Mouse (Mus musculus): ENCODE data around the gene Gm340. TPM values are rescaled to one million over a fixed set of nuclear protein-coding genes. Genes with fewer than 3 reads are reported as not detected.
A peak's percentile ranks its signal among the peaks of the same experiment; 100 is the strongest.

The Gm340 gene
- 1.1 and 1.6 TPM in 2 replicates for polyA plus RNA-seq (2015; fragmentation: Nextera tagmentation; extraction: Ambion mirVana)

DNA sequence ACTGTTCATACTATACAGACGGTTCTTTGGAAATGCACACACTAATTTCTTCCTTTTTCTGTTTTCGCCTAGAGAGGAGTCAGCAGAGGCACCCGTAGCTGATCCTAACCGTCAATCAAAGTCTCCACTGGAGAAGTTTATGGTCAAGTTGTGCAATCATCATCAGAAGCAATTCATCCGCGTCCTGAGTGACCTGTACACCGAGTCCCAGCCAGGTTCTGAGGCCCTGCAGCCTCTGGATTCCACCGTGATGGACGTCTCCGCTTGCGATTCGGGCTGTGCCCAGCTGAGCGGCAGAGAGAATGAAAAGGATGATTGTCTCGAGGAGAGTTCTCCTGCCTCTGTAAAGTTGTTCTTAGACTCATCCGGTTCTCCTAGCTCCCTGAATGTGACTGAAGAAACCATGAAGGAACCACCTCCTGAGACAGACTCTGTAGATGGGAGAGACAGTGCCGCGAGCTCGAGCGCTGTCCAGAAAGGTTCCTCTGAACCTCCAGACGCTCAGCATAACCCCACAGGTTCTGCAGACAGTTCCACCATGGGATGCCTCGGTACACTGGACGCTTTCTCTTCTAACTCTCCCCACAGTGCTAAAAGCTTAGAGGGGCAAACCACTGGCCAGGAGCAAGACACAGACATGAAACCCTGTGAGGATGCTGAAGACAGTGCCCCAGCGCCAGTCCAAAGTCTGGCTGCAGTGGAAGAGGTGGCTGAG is at the start of gene Gm340:
TSS of gene Gm340 (plus strand) at position 665 of the 715 bp plus-strand sequence.
- no peak for ATAC-seq (ENCODE audit: insufficient read depth)
- 80% methylated on average over 23 of the region's 23 CpGs for WGBS (ENCODE audit: insufficient replicate concordance)
- Histone ChIP-seq H3K36me3 (replicated peaks) (peaks cover 32% of the 10 kb centered on the region), H3K27me3 (no peaks in the 10 kb centered on the region), H3K9ac (no peak within 1 kb of the TSS), H3K4me3 (replicated peaks) (no peak within 1 kb of the TSS), H3K4me2 (no peak within 1 kb of the TSS), H3K4me1 (replicated peaks) (no peaks in the 10 kb centered on the region), H3K9me3 (replicated peaks) (no peaks in the 10 kb centered on the region), H3K27ac (replicated peaks) (no peak within 1 kb of the TSS)

DNA sequence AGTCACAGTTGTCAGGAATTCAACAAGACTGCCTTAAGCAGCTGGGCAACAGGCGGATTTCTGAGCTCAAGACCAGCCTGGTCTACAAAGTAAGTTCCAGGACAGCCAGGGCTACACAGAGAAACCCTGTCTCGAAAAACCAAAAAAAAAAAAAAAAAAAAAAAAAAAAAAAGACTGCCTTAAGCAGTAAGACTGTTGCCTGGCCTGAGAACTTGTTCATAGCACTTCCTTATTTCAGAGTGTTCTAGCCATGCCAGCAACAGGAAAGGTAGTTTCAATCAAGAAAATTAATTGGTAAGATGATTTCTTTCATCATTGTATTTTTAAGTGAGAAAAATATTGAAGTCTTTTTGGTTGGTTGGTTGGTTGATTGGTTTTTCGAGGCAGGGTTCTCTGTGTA is 48.1 kb upstream of the Gm340 start:
- Histone ChIP-seq H3K27ac (replicated peaks) (no peak overlapping the region), H3K4me2 (no peak overlapping the region), H3K9ac (no peak overlapping the region), H3K4me1 (replicated peaks) (no peaks in the 10 kb centered on the region), H3K4me3 (replicated peaks) (no peak overlapping the region), H3K27me3 (no peaks in the 10 kb centered on the region), H3K36me3 (replicated peaks) (peaks cover 3% of the 10 kb centered on the region; the same call in 1 of the 2 replicates), H3K9me3 (replicated peaks) (no peaks in the 10 kb centered on the region)
- WGBS (ENCODE audit: insufficient replicate concordance), result 64% methylated on average over 3 of the region's 3 CpGs
- ATAC-seq (ENCODE audit: insufficient read depth), result no peak

DNA sequence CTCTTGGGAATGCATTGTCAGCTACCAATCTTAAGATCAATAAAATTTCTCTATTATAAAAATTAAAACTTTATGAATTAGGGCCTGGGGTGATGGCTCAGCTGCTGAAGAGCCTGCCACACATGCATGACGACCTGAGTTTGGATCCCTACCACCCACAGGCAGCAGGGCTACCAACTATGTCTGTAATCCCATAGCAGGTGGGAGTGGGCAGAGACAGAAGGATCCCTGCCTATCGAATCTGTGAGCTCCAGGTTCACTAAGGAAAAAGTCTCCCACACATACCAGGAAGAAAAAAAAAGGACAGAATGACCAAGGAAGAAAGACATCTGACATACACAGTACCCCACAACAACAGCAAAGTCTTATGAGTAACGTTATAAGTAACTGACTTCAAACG is 25.2 kb upstream of the Gm340 start:
- H3K27me3 ChIP-seq, result no peaks in the 10 kb centered on the region
- no peak overlapping the region for H3K4me3 ChIP-seq (replicated peaks)
- no peak overlapping the region for H3K4me2 ChIP-seq
- H3K27ac ChIP-seq (replicated peaks), result no peak overlapping the region
- H3K36me3 ChIP-seq (replicated peaks), result peaks cover 48% of the 10 kb centered on the region
- no peak overlapping the region for H3K9ac ChIP-seq
- no peaks in the 10 kb centered on the region for H3K9me3 ChIP-seq (replicated peaks)
- no peak for ATAC-seq (ENCODE audit: insufficient read depth)
- WGBS (ENCODE audit: insufficient replicate concordance), result 75% methylated on average over 4 of the region's 4 CpGs
- no peaks in the 10 kb centered on the region for H3K4me1 ChIP-seq (replicated peaks)

DNA sequence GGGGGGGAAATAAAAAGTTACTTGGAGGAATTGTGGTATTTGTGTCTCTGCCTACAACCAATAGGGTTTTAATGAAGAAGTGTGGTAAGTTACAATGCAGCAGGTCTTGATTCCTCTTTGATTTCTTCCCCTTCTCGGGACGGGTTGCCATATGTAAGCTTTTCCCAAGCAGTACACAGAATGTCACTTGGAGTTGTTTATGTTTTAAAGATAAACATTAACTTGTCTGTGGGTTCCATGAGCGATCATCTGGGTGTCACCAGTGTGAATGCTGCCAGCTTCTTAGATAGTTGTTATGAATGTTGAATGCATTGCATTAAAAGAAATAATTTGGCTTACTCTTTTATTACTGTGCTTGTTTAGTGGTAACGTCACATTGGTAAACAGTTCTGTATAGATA is 24.7 kb upstream of the Gm340 start:
- peaks cover 45% of the 10 kb centered on the region for H3K36me3 ChIP-seq (replicated peaks)
- H3K9ac ChIP-seq, result no peak overlapping the region
- H3K27ac ChIP-seq (replicated peaks), result no peak overlapping the region
- H3K4me3 ChIP-seq (replicated peaks), result no peak overlapping the region
- no peaks in the 10 kb centered on the region for H3K9me3 ChIP-seq (replicated peaks)
- 77% methylated on average over 4 of the region's 4 CpGs for WGBS (ENCODE audit: insufficient replicate concordance)
- H3K4me2 ChIP-seq, result no peak overlapping the region
- ATAC-seq (ENCODE audit: insufficient read depth), result no peak
- no peaks in the 10 kb centered on the region for H3K27me3 ChIP-seq
- no peaks in the 10 kb centered on the region for H3K4me1 ChIP-seq (replicated peaks)

DNA sequence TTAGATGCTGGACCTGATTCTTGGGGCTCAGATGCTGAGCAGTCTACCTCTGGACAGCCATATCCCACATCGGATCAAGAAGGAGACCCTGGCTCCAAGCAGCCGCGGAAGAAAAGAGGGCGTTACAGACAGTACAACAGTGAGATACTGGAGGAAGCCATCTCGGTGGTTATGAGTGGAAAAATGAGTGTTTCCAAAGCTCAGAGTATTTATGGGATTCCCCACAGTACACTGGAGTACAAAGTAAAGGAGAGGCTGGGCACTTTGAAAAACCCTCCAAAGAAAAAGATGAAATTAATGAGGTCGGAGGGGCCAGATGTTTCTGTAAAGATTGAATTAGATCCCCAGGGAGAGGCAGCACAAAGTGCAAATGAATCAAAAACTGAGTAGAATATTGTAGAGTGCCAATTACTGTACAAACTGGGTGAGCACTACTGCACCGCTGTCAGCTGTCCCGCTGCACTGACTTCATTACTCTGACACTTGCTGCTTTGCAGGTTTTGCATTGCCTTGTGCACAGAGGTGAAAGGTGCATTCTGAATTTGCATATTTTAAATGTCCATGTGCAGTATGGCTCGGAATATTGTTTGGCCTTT is 23.2 kb upstream of the Gm340 start:
- H3K27ac ChIP-seq (replicated peaks), result no peak overlapping the region
- no peak for ATAC-seq (ENCODE audit: insufficient read depth)
- H3K4me2 ChIP-seq, result no peak overlapping the region
- H3K9ac ChIP-seq, result no peak overlapping the region
- no peaks in the 10 kb centered on the region for H3K4me1 ChIP-seq (replicated peaks)
- H3K36me3 ChIP-seq (replicated peaks), result peaks cover 38% of the 10 kb centered on the region
- no peaks in the 10 kb centered on the region for H3K27me3 ChIP-seq
- H3K9me3 ChIP-seq (replicated peaks), result no peaks in the 10 kb centered on the region
- 87% methylated on average over 9 of the region's 9 CpGs for WGBS (ENCODE audit: insufficient replicate concordance)
- H3K4me3 ChIP-seq (replicated peaks), result no peak overlapping the region

DNA sequence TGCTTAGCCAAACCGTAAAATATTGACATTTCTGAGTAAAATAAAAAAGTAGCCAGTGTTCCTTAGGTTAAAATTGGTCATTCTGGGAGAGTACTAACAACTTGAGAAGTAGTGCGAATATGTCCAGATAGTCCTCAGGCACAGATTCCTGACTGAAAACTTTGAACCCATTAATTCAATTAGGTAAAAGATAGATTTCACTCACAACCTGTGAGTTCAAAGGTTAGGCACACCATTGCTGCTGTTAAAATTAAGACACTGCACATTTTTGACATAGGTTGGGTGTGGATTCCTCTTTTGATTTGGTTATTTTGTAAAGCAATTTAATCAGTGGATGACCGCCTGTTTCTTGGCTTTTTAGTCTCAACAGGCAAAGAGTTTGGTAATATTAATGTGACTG is 21.3 kb upstream of the Gm340 start:
- peaks cover 33% of the 10 kb centered on the region for H3K36me3 ChIP-seq (replicated peaks)
- no peak overlapping the region for H3K4me3 ChIP-seq (replicated peaks)
- no peak overlapping the region for H3K9ac ChIP-seq
- no peak overlapping the region for H3K27ac ChIP-seq (replicated peaks)
- no peaks in the 10 kb centered on the region for H3K9me3 ChIP-seq (replicated peaks)
- no peaks in the 10 kb centered on the region for H3K27me3 ChIP-seq
- H3K4me2 ChIP-seq, result no peak overlapping the region
- ATAC-seq (ENCODE audit: insufficient read depth), result no peak
- H3K4me1 ChIP-seq (replicated peaks), result no peaks in the 10 kb centered on the region
- 85% methylated on average over 3 of the region's 3 CpGs for WGBS (ENCODE audit: insufficient replicate concordance)

DNA sequence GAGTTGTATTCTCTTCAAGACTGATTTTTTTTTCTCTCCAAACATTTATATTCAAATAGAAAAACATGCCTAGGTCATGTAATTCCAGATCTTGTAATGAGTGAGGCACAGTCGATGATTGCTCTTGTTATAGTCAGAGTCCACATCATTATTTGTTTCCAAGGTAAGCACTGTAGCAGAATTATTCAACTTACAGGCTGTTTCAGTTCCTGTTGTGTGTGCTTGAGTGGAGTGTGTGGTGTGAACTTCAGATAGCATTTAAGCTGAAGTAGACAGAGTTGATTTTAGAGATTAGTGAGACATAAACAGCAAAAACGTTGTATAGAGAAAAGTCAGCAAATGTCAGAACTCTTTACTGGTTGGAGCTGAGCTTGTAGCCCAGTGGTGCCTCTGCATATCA is 13.4 kb upstream of the Gm340 start:
- peaks cover 1% of the 10 kb centered on the region; the same call in 1 of the 2 replicates for H3K4me1 ChIP-seq (replicated peaks)
- H3K9me3 ChIP-seq (replicated peaks), result no peaks in the 10 kb centered on the region
- no peak overlapping the region for H3K4me2 ChIP-seq
- no peaks in the 10 kb centered on the region for H3K27me3 ChIP-seq
- H3K36me3 ChIP-seq (replicated peaks), result no peaks in the 10 kb centered on the region
- no peak overlapping the region for H3K27ac ChIP-seq (replicated peaks)
- H3K9ac ChIP-seq, result no peak overlapping the region
- no peak for ATAC-seq (ENCODE audit: insufficient read depth)
- no peak overlapping the region for H3K4me3 ChIP-seq (replicated peaks)
- 52% methylated on average over 2 of the region's 2 CpGs for WGBS (ENCODE audit: insufficient replicate concordance)

DNA sequence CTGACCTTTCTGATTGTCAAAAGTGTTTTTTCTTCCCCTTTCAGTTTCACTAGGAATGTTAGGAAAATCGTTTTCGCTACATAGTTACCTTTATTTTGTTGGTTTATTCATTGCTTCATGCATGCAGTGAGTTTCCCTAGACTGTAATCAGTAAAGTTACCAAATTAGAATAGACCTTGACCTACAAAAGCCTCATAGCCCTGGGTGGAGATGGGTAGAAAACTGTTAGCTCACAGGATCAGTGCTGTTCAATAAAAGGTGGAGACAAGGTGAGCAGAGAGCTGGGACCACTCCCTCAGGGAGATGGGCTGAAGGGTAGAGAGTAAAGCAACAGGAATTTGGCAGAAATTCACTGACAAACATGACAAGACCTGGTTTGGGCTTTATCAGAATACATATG is 8.5 kb upstream of the Gm340 start:
- 73% methylated on average over 2 of the region's 2 CpGs for WGBS (ENCODE audit: insufficient replicate concordance)
- H3K27ac ChIP-seq (replicated peaks), result no peak overlapping the region
- peak; percentile 37; the same call in 1 of the 2 replicates for ATAC-seq (ENCODE audit: insufficient read depth)

DNA sequence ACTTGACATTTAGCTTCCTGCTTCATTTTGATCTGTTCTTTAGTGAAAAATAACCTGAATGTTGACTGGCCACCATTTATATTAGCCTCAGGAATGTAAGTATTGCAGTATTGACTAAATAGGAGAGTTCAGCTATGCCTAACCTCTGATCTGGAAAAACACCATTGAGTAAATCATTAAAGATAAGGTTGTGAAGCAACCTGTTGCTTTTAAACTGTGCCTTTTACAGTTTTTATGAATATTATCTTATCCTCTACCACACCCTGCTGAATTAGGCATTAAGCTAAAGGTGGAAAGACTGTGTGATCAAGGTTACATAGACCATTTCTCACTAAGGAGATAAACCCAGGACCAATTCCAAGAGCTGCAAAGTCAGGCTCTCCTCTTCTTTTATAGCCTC is 4.6 kb upstream of the Gm340 start:
- Histone ChIP-seq H3K4me2 (no peak overlapping the region), H3K27ac (replicated peaks) (0 out of 2 replicates have a peak overlapping the region, but pooled peaks have one; percentile 4)
- no peak for ATAC-seq (ENCODE audit: insufficient read depth)

More for the DNA sequence above, 8.5 kb upstream of the Gm340 start:
- no peak overlapping the region for H3K9ac ChIP-seq
- peaks cover 6% of the 10 kb centered on the region; the same call in 1 of the 2 replicates for H3K4me1 ChIP-seq (replicated peaks)
- H3K27me3 ChIP-seq, result no peaks in the 10 kb centered on the region
- H3K36me3 ChIP-seq (replicated peaks), result no peaks in the 10 kb centered on the region
- H3K9me3 ChIP-seq (replicated peaks), result no peaks in the 10 kb centered on the region
- no peak overlapping the region for H3K4me3 ChIP-seq (replicated peaks)
- H3K4me2 ChIP-seq, result no peak overlapping the region

DNA sequence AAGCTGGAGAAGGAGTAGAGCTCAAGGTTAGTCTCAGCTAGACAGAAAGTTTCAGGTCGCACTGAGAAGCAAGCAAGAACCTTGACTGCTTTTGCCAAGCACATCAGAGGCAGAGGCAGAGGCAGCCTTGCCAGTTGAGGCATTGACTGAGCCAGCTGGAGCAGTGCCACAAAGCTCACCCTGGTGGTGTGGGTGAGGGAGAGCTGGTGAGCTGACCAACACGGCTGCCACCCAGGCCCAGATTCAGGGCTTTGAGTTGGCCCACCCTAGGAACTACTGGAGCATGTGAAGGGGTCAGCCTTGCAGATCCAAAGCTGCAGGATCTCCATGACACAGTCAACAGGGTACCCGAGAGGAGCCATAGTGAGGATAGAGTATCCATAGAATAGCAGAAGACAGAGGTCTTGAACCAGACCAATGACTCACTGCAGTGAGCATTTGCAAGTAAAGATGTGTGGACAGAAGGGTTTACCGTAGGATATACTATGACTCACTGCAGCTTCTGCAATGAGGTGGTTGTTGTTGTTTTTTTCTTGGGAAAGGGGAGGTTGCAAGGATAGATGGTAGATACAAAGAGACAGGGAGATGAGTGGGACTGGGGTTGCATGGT is 2.8 kb upstream of the Gm340 start:
- WGBS (ENCODE audit: insufficient replicate concordance), result 72% methylated on average over 4 of the region's 4 CpGs
- H3K4me2 ChIP-seq, result no peak overlapping the region
- H3K27ac ChIP-seq (replicated peaks), result no peak overlapping the region
- no peak overlapping the region for H3K4me3 ChIP-seq (replicated peaks)
- no peaks in the 10 kb centered on the region for H3K9me3 ChIP-seq (replicated peaks)
- no peaks in the 10 kb centered on the region; the same call in 1 of the 2 replicates for H3K4me1 ChIP-seq (replicated peaks)
- no peaks in the 10 kb centered on the region for H3K27me3 ChIP-seq
- no peak overlapping the region for H3K9ac ChIP-seq
- H3K36me3 ChIP-seq (replicated peaks), result peaks cover 28% of the 10 kb centered on the region
- ATAC-seq (ENCODE audit: insufficient read depth), result no peak

More for the DNA sequence above, 4.6 kb upstream of the Gm340 start:
- Histone ChIP-seq H3K9me3 (replicated peaks) (no peaks in the 10 kb centered on the region), H3K4me3 (replicated peaks) (no peak overlapping the region), H3K9ac (no peak overlapping the region), H3K27me3 (no peaks in the 10 kb centered on the region), H3K36me3 (replicated peaks) (peaks cover 10% of the 10 kb centered on the region), H3K4me1 (replicated peaks) (peaks cover 6% of the 10 kb centered on the region; the same call in 1 of the 2 replicates)

DNA sequence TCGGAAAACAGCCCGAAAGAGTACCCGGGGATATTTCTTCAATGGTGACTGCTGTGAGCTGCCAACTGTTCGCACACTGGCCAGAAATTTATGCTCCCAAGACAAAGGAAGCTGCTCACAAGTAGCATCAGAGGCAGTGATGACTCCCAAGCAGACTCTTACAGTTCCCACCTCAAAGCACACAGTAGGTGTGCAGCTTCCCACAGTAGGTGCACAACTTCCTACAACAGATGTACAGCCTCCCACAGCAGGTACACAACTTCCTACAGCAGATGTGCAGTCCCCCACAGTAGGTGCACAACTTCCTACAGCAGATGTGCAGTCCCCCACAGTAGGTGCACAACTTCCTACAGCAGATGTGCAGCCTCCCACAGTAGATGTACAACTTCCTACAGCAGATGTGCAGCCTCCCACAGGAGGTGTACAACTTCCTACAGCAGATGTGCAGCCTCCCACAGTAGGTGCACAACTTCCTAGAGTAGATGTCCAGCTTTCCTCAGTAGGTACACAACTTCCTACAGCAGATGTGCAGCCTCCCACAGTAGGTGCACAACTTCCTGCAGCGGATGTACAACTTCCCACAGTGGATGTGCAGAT is 846 bp downstream of the Gm340 start:
- 85% methylated on average over 5 of the region's 5 CpGs for WGBS (ENCODE audit: insufficient replicate concordance)

More for the DNA sequence above, 846 bp downstream of the Gm340 start:
- H3K36me3 ChIP-seq (replicated peaks), result peaks cover 32% of the 10 kb centered on the region
- no peaks in the 10 kb centered on the region for H3K9me3 ChIP-seq (replicated peaks)
- no peak overlapping the region for H3K4me2 ChIP-seq
- no peaks in the 10 kb centered on the region for H3K4me1 ChIP-seq (replicated peaks)
- no peak for ATAC-seq (ENCODE audit: insufficient read depth)
- no peaks in the 10 kb centered on the region for H3K27me3 ChIP-seq
- no peak overlapping the region for H3K9ac ChIP-seq
- H3K4me3 ChIP-seq (replicated peaks), result no peak overlapping the region
- no peak overlapping the region for H3K27ac ChIP-seq (replicated peaks)
